Mouse (Mus musculus): ENCODE data around the gene Usp50.

- TF ChIP-seq POLR2A (IDR thresholded peaks at IDR 0.05; ENCODE audit: borderline replicate concordance, control insufficient read depth, low read depth, low read length), result no peak
- no peak for TF ChIP-seq CTCF (IDR thresholded peaks at IDR 0.05; ENCODE audit: control insufficient read depth, insufficient read depth, low read length)
These were observed 11.1 kb downstream of the Usp50 start for GRCm38 (mm10) chr2:126772217-126772616.

Data from bone marrow, adult 2 months (tissue).